Mouse (Mus musculus) T-helper 2 cell (primary cell): Measurements from ENCODE around the gene Lhfp.
"Not testable (repeated sequence)": the region's sequence is repeated elsewhere in the genome, so short reads cannot be mapped to it uniquely, and the experiment has no call there.

Experiments used
- in situ Hi-C: fragments of 300-600 bp; cut with MboI, MseI; formaldehyde crosslinking; loops from one replicate; pipeline ENCODE4 v1.15.1; 2025; ENCODE audit warnings: high pct_unique_total_duplicates

The Lhfp gene

DNA sequence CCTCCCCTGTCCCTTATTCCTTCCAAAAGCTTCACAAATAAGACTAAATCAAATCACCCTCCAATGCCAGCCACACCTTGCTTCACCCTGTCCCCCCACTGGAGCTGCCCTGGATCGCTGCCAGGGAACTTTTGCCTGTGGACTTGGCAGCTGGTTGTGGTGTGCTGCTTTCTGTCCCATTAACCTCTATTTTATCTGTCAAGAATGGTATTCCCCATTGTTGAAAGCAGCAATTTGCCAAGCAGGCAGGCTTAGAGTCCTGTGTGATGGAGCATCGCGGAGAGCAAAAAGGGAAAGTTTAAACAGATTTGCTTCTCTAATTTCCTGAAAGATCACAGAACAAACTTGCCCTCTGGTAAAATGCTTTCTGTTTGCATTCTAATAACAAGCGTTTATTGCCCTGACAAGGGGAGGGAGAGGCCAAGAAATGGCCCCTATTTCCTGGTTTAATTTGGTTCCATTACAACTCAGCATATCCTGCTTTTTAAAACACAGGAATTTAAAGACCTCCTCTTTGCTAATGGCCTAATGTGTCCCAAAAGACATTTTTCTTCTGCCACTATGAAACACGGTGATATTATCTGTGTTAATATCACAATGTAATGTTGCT, 212.0 kb downstream of the Lhfp start:
- in situ Hi-C loops, result no loop called here

DNA sequence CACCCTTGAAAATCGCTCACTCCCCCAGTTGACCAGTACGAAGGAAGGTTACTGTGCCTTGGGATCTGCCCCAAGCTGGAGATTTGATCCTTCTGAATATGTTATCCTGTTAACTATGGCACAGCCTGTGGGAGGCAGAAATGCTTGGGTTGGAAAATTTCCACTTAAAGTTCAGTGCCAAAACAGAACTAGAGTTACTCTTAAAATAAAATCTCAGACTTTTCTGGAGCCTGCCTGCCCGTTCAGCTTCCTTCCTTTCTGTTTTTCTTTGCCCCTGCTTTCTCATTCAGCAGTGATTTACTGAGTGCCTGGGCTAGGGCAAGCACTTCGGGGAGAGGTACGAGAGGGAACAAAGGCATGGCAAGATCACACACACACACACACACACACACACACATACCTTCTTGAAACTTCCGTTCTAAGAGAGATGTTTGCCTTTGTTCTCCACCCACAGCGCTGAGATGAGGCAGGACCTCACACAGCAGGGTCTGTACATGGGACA, 217.4 kb downstream of the Lhfp start:
- in situ Hi-C loops, result no loop called here

DNA sequence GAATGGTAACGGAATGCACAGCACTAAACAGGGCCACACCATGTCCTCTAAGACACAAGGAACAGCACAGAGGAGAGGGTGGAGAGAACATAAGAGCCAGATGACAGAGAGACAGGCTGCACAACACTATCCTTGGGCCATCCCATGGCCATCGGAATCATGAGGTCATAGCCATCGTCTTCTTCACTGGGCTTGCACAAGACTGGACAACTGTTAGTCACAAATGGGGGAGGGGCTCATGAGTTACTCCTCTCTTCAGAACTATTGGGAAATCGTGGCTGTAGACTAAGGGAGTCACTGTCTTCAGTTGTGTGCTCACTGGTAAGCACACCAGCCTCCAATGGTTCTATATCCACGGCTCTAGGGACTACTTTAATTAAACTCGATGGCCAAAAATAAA, 224.8 kb downstream of the Lhfp start:
- in situ Hi-C loops, result no loop called here

DNA sequence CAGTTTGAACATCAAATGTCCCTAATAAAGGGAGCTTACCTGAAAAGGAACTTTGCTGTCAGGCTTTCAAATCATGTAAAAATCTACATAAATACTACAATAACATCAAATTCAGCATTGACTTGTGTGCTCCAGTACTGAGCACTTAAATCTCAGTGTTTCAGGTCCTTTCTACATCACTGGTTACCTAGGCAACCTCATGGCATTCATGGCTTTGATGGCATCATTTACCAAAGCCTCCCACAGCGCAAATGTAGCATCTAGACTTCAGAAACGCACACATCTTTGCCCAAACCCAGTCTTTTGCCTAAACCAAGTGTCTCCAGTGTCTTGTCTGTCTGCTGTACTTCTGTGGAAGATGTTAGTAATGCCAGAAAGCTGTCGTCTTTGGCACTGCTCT, 225.7 kb downstream of the Lhfp start:
- in situ Hi-C loops, result no loop called here

DNA sequence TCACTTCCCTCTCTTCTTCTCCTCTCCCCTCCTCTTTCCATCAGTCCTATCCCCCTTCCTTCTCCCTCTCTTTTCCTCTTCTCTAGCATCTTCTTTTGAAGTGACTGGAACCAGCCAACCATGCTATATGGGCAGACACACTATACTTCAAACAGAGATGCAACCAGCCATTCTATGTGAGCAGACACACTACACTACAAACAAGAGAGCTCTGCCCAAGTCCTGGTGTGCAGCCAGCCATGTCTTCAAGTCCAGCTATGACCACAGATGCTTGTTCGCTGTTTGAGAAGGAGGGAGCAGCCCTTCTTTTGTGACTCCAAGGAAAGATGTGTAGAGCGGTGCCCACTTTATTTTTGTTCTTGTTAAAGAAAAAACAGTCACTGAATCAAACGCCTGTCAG, 231.9 kb downstream of the Lhfp start:
- in situ Hi-C loops, result no loop called here

DNA sequence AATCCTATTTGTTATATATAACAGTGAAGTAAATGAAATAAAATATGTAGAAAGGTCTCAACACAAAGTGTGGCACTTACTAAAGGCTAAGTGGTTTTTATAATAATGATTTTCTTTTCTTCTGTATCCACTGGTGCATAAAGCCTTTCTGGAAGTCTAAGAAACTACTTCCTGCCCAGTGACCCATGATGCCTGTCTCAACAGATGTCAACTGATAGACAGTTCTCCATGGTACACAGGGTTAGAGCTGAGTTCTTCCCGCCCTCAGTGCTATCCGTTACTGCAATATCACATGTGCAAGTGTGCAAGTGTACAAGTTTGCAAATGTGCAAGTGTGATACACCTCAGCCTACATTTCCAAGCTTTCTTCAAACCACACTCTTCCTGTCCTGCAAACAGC, 236.7 kb downstream of the Lhfp start:
- in situ Hi-C loops, result no loop called here

DNA sequence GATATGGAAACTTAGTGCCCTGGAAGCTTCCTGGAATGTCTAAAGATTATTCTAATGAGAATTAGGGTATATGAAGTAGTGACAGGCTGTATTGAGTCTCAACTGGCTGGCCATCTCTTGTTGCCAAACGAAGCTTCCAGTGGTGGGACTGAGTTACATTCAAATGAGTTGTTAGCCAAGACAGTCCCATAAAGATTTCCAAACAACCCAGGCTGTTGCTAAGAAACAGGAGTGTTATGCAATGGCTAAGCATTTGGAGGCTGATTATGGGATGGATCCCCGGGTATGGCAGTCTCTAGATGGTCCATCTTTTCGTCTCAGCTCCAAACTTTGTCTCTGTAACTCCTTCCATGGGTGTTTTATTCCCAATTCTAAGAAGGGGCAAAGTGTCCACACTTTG, 240.7 kb downstream of the Lhfp start:
- in situ Hi-C loops, result not testable (repeated sequence)

DNA sequence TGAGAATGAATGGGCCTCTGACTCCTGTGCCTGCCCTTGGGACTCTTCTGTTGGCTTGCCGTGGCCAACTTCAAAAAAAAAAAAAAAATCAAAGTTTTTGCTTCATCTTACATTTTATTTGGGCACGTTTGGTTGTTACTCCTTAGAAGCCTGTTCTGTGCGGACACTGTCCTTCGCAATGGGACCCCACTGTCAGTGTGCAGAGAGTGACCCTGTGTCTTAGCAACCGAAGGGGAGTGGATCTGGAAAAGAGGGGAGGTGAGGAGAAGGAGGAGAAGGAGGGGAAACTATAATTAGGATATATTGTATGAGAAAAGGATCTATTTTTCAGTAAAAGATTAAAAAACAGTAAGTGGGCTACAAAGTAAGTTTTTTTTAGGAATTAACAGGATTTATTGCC, 242.7 kb downstream of the Lhfp start:
- in situ Hi-C loops, result no loop called here

DNA sequence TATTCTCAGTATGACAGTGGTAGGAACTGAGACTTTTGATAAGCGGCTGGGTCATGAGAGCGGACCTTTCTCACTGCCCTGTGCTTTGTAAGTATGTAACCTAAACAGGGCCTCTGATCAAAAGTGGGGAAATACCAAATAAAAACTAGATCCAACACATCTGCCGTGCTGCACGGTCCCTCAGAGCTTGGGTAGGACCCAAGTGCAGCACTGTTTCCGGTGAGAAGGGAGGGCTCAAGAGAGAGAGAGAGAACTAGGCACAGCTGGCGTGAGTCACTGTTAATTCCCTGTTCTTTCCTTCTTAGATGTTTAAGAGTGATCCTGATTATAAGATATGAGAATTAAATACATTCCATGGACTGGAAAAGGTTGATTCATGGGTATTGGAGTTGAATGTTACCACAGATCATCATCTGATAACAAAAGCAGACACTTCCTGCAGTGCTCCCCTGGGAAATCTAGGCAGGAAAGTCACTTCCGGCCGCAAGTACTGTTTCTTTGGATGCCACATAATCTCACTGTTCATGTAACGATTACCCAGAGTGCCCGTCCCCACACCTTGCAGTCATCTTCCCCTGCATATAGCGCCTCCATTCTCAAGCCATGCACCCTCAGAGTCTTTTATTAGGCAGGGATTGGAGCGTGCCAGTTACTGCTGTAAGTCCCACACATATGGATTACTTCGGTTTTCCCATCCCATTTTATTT, 243.3 kb downstream of the Lhfp start:
- in situ Hi-C loops, result no loop called here

DNA sequence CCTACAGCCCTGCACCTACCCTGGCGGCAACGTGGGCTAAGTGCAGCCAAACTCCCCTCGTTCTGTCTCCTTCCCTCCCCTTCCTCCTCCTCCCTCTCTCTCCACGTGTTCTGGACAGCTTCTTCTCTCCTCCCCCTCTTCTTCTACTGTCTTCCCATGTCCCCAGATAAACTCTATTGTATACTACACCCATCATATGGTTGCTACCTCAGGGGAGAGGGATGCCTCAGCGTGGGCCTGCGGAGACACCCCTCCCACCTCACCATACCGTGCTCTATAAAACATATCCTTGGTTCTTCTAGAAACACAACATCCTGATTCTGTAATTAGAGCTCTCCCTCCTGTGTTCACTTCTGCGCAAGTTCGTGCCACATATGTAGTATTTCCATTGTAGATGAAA, 247.3 kb downstream of the Lhfp start:
- in situ Hi-C loops, result no loop called here

DNA sequence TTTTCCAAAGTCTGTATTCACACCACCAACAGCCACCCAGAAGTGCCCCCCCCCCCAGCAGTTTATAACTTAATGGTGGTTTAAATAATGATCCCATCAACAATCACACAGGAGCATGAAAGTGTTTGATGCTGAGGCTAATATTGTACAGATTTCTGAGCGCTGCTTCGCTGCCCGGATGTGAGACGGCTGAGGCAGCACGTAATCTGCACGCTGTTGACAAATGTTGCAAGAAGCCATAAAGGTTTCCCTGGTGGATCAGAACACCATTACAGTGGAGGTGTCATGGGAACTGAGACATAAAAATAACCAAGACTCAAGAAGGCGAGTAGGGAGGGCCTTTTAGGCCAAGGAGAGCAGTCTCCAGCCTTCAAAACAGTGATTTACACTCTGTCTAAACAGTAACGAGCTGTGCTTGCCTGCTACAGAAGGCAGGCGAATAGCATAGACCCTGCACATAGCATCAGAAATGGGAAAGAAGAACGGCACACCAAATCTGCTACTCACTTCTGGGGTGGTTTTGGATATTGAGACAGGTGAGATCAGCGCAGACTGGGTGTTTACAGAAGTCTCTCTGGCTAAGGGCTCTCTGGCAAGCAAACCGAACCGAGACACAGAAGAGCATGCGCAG, 248.4 kb downstream of the Lhfp start:
- in situ Hi-C loops, result no loop called here

DNA sequence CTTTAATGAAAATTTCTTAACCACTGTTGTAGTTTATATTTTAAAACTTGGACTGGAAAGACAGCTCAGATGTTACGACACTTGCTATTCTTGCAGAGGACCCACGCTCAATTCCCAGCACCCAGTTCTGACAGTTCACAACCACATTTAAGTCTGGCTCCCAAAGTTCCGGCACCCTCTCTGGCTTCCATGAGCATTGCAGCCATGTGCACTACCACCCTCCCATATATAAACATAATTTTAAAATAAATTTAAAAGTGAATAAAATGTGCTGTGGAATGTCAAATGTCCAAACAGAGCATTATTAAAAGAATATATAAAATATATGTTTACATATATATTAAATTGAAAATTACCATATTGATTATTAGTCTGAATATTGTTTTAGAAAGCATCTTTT, 249.9 kb downstream of the Lhfp start:
- in situ Hi-C loops, result no loop called here

DNA sequence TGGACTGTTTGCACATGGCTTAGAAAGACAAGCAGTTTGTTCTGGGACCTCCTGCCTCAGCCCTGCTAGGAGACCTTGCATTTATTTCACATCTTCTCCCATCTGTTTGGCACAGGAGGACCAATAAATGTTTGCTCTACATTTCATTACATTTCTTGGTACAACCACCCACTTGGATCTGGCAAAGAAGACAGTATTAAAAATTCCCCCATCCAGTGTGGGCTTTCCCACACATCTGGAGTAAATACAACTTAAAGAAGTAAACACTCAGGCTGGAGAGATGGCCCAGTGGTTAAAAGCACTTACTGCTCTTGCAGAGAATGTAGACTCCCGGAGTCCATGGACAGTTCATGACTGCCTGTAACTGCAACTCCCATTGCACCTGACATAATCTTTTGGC, 250.6 kb downstream of the Lhfp start:
- in situ Hi-C loops, result no loop called here

DNA sequence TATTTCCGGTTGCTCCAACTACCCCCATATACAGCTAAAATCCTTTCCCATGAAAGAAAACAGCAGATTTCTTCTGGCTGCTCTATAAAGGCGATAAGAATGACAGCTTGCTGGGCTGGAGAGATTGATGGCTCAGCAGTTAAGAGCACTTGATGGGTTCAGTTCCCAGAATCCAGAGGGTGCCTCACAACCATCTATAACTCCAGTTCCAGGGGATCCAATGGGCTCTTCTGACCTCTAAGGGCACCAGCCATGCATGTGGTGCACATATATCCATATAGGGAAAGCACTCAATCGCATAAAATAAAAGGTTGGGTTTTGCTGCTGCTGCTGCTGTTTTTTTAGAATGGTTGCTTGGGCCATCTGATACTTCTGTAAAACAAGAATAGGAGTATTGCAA, 251.1 kb downstream of the Lhfp start:
- in situ Hi-C loops, result no loop called here

DNA sequence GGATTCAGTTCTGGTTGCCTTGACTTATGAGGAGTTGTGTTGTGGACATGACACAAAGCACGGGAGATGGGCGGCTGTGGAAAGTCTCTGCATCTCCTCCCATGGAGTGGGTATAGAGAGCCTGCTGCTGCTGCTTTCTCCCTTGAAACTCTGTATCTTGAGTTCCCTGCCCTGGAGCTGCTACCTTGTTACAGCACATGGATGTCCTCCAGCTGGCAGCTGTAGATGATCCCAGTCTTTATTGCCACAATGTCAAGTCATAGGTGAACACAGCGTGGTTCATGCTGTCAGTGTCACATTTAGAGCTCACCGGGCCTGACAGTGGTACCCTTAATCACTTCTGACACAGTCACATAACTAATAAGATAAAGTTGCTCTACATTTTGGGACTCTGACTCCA, 251.7 kb downstream of the Lhfp start:
- in situ Hi-C loops, result no loop called here

DNA sequence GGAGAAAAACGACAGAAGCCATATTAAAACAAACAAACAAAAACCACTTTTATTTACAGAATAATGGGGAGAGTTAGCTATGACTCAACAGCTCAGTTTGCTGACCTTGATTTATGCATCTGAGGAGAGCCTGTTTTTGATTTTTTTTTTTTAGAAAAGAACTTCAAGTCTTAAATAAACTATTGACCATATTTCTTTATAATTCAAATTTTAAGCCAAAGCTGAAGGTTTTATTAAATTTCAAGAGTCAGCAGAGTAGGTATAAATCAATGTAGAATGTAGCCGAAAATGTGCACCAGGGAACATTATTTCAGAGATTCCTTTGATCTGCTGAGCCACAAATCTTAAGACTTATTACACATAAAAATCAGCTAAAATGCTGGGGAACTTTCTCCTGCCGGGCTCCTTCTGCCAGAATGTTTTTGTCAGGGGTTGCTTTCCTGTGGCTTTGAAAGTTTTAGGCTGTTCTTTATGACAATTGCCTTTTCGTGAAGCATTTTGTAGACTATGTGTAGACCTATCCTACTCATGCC, 252.6 kb downstream of the Lhfp start:
- in situ Hi-C loops, result no loop called here

DNA sequence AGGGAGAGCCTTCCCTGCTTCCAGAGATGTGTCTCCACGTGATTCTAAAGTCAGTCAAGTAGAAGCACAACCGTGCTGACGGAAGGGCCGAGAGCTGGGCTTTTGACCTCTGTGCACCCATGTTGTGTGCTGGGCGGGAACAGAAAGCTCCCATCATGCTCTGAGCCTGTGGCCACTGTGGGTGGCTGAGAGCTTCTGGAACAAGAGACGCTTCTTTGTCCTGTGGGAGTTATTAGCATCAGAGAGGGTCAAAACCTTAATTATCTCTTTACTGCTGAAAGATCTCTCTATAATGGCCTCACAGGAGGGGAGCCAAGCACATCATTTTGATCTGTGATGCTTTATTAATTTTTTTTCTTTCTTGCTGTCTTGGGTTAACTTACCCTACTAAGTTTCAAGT, 253.5 kb downstream of the Lhfp start:
- in situ Hi-C loops, result no loop called here

DNA sequence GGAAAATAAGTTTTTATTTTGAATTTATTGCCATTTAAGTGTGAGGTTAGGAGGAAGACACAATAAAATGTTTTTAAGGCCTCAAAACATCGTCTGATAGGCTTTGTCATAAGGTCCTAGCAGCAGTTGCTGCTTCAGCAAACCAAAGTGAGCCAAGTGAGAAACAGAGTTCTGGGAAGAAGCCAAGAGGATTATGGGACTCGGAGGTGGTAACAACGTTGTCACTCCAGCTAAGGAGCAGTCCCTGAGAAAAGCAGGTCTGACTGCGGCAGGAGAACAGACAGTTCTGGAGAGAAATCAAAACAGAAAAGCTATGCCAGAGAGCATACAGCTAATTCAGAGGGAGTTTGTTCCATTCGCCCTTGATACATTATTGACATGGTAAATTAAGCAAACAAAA, 260.5 kb downstream of the Lhfp start:
- in situ Hi-C loops, result no loop called here

DNA sequence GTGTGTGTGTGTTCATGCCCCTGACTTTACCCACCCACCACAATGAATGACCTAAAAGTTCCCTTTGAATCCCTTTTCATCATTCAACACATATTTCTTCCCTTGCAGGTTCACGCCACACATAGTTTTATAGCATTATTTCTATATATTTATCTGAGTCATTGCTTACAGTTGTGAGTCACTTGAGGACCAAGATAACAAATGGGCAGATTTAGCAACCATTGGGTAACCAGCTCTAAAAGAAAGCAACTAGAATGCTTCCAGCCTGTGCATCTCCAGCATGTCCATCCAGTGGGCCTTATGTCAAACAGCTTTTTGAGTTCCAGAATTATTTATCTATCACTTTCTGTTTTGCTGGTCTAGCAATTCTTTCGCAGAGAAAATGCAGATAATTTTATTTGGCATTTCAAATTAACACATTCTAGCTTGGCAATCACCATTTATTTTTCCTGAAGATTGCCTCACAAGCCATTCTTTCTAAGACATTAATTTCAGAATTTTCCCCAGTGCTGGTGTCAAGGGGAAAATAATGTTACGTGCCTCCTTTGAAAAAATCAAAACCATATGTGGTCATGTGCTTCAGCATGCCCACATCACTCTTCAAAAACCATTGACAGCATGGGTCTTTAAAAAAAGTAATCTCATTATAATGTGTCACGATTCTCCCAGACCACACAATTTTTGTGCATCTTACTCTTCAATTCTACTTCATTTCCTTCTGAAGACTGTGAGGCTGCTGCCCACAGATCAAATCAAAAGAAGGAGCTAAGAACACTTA, 263.0 kb downstream of the Lhfp start:
- in situ Hi-C loops, result no loop called here

DNA sequence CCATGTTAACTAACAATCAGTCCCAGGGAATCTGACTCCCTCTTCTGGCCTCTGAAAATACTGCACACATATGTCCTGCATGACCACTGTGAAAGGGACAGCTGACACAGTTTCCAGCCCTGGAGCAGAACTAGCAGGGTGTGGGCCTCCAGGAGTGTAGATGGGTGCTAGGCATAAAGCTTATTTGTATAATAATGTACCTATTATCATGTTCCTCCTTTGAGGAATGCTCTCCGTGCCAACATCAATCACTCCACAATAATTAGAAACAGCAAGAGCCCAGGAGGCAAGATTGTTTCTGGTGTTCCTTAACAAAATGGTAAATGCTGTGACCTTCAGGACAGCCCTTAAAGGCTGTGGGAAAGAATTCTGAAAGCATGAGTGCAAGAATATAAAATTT, 264.5 kb downstream of the Lhfp start:
- in situ Hi-C loops, result no loop called here

DNA sequence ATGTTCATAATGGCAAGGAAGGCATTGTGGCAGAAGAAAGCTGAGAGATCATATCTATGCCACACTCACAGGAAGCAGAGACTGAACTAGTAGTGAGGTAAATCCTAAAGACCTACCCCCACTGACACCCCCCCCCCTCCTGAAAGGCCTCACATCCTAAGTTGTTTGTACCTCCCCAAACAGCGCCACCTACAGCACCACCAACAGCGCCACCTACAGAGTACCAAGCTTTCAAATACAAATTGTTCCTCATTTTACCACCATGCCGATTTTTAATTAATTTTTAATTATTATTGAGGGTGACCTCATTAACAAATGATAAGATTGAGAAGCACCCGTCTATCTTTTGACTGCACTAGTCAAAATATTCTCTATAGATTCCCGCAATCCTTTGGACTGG, 267.3 kb downstream of the Lhfp start:
- in situ Hi-C loops, result no loop called here

DNA sequence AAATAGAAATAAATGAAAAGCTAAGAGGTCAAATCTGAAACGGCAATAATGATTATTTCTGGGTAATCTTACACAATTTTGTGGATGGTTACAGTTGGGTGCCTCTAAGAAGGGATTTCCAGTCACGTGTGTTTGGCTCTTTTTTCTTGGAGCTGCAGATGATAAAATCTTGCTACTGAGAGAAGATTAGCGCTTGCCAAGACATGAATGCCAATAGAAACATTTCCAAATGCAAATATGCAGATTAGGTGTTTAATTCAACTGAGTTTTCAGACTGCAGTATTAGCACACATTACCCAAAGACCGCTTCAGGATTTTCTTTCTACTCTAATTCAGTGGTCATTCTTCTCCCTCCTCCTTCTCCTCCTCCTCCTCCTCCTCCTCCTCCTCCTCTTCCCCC, 268.8 kb downstream of the Lhfp start:
- in situ Hi-C loops, result loop anchor here (10.0 kb wide), 1 partner anchor 1455 kb away; no protein-coding TSS in a partner anchor
